Mouse (Mus musculus) gastrocnemius, postnatal 25 days (tissue): ENCODE measurements around the gene Cda. TPM values are rescaled to one million over a fixed set of nuclear protein-coding genes. Genes with fewer than 3 reads are reported as not detected.
"Not testable (repeated sequence)": the region's sequence is repeated elsewhere in the genome, so short reads cannot be mapped to it uniquely, and the experiment has no call there.

Experiments
- DNase-seq: peaks from one replicate; pipeline ENCODE4 v3.0.0; 2022
- total RNA-seq, 2 experiments: library from RNA; stranded (reverse); gene quantifications; 1 replicate in 1 of 2; 2 replicates in 1 of 2; pipeline ENCODE4 v1.2.3; 2021

Cda gene
- total RNA-seq, 2 experiments from 2014 or later = 0.82 to 1.2 TPM

DNA sequence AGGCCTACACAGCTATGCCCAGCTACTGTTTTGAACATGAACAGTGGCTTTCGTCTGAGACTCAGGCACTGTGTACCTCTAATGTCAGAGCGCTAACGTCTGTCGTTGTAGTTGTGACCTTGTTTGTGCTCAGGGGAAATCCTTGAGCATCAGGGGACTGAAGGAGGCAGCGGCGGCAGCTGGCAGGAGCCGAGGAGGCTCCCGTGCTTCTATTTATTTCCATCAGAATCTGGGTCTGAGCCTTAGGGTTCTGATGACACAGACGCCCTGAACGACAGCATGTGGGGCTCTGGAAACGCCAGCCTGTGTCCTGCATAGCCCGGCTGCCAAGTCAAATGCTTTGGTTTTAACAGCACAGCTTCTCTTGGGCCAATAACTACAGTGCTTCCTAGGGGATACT lies 32.8 kb downstream of the Cda start:
- DNase-seq = peak; percentile 50

DNA sequence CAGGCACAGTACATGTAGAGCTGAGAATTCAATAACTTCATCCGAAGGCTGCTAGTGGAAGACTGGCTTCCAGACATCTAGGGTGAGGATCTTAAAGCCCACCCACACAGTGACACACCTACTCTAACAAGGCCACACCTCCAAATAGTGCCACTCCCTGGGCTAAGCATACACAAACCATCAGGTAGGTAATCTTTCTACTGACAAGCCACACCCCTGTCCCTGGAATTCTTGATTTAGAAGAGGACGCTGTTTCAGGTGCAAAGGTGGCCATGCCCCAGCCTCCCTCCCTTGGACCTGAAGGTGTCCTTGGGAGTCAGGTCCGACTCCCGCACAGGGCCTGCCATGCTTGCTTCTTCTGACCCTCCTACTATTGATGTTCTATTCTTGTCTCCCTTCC lies 34.7 kb downstream of the Cda start:
- DNase-seq = no peak

DNA sequence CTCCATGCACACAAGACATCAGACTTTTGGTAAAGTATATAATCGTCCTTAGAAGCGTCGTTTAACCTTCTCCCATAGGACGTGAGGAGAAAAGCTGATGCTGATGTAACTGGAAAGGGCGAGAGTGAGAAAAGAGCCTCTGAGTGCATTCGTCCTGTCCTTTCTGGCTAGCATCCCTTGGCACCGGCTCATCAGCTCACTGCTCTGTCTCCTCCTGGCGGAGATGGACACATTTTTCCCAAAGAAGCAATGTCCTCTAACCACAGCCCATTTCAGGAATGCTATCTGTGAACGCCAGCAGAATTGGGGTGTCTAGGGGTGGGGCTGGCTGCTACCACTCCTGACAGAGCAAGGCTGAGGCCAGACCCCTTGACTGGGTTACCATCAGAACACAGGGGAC lies 36.1 kb downstream of the Cda start:
- peak; percentile 46 for DNase-seq

DNA sequence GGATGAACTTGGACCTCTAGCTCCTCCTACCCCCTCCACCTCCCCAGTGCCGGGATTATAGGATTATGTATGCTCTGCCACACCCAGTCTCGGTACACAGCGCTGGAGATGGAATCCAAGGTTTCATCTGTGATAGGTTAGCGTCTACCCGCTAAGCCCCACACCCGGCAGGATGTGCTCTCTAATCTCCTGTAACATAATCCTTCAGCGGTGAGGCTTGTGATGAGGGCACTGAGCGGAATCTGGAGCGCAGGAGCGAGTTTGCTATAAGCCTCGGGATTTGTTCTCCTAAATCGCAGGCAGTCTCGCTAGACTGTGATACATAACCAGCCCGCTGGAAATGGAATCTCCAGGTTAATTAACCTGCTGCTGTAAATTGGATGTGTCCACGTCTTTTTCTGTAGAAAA lies 37.5 kb downstream of the Cda start:
- DNase-seq = no peak

DNA sequence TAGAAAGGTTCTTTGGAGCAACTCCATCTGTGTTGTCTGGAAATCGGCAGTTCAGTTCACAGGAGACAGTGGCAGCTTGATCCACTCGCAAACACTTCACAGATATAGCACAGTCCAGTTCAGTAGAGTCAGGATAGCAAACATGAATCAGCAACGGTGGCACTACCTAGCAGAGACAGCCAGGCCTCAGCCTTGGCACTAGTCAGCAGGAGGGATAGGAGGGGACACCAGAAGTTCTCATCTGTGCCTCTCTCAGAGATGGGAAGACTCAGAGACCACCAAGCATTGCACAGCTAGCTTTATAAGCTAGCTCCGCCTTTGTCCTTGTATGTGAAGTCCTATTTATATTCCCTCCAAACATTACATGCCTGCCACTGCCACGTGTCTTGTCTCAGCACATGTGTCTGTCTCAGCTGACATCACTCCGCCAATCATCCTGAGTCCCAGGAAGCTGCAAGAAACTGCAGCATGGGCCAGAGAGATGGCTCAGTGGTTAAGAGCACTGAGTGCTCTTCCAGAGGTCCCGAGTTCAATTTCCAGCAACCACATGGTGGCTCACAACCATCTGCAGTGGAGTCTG lies 39.8 kb downstream of the Cda start:
- no peak for DNase-seq

DNA sequence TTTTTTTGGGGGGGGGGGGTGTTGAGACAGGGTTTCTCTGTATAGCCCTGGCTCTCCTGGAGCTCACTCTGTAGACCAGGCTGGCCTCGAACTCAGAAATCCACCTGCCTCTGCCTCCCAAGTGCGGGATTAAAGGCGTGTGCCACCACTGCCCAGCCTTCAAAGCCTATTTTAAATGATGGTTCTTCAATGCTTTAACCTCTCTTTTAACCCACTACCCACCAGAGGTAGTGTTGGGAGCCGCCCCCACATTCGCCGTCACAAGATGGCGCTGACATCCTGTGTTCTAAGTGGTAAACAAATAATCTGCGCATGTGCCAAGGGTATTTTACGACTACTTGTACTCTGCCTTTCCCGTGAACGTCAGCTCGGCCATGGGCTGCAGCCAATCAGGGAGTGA lies 40.6 kb downstream of the Cda start:
- DNase-seq = not testable (repeated sequence)

DNA sequence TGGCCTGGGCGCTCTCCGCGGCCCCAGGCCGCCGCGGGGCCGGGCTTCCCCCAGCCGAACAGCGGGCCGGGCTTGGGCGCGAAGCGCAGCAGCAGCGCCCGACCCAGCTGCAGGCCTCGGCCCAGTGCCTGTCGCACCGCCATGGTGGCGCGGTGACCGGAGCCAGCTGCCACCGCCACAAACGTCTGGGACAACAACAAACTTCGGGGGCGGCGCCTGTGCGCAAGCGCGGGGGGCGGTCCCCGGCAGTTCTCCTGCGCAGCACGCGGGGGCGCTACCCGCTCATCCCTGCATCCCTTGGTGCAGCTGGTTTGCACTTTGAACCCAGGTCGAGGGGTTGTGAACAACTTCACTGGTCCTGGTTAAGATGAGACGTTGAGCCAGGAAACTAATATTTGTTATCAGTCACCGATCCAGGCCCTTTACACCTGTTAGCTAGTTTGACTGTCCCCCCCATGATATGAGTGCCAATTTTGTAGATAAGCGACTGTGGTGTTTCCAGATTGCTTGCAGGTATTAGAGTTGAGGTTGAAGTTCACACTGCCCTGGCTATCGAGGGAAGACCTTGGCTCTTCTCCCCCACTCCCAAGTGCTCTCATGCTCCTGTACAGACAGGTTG lies 41.6 kb downstream of the Cda start, which contains the start of gene Pink1:
Gene Pink1, minus strand, starts transcription at position 231 of the 619 bp plus-strand sequence.
- DNase-seq = peak; percentile 92

DNA sequence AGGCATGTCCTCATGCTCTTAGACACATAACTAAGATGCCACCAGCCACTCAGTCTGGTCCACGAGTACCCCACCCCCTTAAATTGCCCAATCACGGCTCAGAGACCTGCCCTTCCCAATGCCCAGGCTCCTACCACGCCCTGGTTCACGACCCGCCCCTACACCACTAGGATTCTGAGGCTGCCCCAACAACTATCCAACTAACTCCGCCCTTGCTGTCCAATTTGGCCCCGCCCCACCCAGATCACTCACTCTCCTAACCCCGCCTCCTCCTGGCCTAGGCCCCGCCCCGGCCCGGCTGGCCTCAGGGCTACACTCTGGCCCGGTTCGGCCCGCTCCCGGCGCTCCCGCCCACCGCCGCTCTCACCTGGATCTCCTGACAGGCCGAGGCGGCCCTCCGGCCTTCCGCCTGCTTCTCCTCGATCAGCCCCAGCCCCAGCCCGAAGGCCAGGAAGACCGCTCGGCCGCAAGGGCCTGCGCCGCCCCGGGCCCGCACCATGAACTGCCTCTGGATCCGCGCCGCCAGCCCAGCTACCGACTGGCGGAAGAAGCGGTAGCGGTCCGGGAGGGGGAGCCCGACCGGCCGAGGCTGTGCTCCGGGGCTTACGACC lies 42.2 kb downstream of the Cda start:
- DNase-seq = peak; percentile 98

DNA sequence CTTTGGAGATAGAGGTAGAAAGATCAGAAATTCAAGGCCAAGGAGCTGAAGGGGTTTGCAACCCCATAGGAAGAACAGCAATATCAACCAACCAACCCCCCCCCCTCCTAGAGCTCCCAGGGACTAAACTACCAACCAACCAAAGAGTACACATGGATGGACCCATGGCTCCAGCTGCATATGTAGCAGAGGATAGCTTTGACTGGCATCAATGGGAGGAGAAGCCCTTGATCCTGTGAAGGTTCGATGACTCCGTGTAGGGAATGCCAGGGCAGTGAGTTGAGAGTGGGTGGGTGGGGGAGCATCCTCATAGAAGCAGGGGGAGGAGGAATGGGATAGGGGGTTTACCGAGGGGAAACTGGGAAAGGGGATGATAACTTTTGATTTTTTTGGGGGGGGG lies 43.3 kb downstream of the Cda start:
- no peak for DNase-seq

DNA sequence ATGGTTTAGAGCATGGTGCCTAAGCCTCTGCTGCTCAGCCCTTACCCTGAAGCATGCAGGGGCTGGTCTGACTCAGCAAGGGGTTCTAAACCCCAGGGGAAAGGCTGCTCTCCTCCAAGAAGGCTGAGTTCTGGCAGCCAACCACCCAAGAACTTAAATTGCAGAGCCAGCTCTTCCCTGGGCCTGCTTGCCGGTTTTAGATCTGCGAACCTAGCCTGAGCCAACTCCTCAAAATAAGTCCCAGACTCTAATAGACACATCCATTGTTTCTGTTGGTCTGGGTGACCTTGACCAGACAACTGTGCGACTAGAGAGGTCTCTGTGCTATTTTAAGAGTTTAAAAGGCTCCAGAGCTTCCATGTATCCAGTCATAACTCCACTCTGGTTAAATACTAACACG lies 44.0 kb downstream of the Cda start:
- no peak for DNase-seq

DNA sequence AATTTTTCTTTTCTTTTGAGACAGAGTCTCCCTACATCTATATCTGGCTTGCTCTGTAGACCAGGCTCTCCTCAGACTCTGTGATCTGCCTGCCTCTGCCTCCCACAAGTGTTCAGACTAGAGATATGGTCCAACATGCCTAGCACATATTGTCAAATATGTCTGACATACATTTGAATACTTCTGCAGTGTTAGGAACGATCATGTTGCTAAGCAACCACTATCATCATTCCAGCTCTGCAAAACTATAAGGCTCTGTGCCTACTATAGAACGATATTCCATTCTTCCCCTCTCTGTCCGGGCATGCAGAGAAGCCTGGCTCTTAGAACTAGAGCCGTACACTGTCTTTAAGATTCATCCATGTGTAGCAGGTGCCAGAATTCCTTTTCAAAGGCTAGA lies 45.1 kb downstream of the Cda start:
- no peak for DNase-seq

DNA sequence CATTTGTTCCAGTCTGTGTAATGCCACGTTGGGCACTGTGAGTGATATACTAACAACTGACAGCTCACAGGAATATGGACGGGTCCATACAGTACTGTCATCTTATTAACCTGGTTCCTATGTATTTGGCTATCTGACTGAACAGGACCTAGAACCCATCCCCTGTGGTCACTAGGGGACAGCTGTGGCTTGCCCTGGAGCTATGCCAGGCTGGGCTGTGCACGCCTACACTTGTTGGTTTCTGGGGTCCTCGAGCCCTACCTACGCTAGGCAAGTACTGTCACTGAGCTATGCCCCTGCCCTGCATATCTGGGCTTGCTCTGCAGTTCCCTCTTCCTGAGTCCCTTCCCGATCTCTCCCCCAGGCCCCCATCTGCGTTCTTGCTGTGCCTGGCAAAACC lies 46.3 kb downstream of the Cda start:
- no peak for DNase-seq

DNA sequence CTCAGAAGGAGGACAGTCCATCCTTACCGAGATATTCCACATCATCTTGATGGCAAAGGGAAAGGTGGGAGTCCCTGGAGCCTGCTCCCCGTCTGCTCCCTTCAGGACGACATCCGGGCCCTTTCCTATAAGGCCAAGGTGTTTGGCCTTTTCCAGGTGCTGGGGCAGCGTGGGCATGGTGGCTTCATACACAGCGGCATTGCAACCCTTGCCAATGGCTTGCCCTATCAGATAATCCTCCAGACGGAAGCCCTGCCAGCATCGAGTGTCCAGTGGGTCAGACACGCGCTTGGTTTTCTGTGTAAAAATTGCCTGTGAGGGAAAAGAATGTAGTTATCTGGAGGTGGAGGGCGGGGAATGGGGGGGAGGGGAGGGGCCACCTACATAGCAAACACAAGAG lies 47.1 kb downstream of the Cda start:
- DNase-seq = no peak

DNA sequence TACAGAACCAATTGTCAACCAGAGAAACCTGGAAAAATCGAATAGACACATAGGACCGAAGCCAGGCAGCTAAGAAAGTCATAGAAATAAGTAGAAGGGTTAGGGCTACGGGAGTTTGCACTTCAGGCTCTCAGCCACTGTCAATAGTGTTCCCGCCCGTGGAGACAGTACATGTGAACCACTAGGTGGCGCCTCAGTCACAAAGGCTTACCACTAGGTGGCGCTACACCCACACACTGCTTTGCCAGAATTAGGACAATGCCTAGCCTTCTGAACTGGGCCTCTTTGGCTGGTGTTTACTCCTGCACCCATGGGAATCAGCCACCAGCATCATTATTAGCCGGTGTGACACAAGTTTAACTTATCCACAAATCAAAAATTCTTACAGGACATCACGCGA lies 48.3 kb downstream of the Cda start:
- DNase-seq = peak; percentile 63

DNA sequence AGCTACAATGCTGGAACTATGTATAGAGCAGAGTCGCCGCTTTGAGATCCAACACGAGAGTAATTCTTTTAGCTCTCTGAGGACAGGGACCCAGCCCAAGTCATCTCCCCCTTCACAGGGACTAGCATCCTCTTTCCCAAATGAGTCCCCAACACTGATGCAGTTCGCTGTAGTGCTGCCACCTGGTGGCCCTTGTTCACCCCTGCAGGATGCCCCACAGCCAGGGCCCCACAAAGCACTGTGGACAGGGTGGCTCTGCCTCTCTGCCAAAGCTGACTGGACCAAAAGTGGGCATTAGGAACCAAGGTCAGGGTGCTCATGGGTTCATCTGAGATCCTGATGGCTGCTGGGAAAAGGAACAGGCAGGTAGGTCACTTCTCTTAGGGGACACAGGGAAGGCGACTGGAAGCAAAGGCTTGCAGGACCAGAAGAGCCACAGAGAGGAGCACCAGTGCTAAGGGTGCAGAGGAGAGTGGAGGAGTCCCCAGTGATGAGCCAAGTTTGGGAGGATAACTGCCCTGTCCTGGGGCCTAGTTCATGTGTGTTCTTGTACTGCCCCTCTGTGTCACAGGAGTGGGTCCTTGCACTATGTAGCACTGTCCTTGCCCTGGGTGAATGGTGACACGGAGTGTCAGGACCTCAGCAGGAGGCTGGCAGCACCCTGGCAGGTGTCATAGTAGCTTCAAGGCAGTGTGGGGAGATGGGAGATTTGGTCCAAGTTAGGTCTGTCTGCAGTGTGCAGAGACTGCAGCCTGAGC lies 49.1 kb downstream of the Cda start:
- DNase-seq = no peak

DNA sequence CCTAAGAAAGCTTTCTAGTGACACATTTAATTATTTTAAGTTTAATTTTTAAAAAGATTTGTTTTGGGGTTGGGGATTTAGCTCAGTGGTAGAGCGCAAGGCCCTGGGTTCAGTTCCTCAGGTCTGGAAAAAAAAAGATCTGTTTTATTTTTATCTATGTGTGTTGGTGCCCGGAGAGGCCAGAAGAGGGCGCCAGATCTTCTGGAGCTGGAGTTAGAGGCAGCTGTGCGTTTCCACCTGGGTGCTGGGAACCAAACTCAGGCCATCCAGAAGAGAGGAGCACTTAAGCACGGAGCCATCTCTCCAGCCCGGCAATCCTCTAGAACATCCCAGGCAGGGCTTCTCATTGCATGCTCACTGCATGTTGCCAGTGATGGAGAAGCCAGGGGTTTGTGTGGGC lies 51.4 kb downstream of the Cda start:
- DNase-seq = no peak

DNA sequence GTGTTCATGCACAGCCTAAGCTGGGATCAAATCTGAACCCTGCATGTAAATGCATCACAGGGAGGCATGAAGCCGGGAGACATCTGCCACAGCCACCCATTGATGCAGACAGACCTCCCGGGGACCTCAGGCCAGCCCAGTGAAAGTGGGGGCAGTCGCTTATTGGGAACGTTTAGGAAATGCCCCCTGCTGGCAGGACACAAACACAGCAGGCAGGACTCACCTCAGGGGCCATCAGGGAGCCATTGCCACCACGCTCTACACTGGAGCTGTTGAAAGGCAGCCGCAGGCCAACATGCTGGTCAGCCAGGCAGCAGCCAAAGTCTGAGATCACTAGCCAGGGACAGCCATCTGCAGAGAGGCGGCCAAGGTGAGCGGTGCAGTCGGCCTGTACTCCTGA lies 52.0 kb downstream of the Cda start:
- no peak for DNase-seq

DNA sequence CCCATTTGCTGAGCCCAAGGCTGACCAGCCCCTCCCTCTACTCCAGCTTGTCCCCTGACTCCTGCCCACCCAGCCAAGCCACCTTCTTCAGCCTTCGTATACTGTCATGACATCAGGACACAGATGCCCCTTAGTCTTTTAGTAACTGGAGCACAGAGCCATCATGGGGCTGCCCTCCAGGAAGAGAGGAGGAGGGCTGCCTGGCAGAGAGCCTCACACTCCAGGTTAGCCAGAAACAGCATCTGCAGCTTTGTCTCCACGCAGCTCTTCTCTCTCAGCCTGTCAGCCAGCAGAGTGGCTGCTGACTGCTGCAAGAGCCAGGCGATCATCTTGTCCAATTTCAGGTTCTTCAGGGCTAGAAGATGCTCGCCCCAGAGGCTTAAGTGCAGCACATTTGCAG lies 54.0 kb downstream of the Cda start:
- DNase-seq = no peak

DNA sequence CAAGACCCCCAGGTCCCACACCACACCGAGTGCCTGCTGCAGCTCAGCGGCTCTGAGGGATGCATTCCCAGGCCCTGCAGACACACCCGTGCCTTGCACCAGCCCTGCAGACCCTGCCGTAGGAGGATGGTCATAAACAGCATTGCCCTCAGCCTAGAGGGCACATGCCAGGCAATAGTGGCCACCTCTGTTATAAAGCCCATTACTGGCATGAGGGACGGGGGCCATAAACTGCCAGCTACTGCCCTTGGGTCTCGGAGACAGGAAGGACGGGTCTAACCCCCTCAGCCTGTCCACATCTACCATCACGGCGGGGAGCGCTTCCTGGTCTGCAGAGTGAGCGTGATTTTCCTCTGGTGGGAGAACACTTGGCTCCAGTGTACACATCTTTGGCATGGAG lies 54.8 kb downstream of the Cda start:
- no peak for DNase-seq

DNA sequence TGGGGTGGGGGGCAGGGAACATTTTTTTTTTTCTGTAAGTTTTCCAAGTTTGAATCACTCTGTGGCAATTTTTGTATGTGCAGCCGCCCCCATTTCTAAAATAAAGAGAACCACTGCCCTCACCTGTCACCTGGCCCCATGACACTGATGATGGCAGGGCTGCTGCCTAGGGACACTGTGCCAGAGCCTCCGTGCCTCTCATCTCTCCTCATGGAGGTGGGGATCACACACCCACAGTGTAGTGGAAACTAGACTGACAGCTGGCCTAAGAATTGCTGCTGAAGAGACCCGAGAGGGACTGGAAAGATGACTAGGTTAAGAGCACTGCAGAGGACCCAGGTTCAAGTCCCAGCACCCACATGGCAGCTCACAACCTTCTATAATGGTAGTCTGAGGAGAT lies 55.7 kb downstream of the Cda start:
- DNase-seq = no peak

DNA sequence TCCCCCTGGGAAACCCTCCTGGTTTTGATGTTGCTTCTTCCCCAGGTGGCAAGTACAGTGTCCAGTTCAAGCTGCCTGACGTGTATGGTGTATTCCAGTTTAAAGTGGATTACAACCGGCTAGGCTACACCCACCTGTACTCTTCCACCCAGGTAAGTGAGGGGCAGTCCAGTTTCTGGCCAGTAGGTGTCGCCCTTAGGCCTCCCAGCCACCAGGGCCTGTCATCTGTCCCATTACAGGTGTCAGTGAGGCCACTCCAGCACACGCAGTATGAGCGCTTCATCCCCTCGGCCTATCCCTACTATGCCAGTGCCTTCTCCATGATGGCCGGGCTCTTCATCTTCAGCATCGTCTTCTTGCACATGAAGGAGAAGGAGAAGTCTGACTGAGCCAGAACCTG lies 56.2 kb downstream of the Cda start:
- DNase-seq = no peak

DNA sequence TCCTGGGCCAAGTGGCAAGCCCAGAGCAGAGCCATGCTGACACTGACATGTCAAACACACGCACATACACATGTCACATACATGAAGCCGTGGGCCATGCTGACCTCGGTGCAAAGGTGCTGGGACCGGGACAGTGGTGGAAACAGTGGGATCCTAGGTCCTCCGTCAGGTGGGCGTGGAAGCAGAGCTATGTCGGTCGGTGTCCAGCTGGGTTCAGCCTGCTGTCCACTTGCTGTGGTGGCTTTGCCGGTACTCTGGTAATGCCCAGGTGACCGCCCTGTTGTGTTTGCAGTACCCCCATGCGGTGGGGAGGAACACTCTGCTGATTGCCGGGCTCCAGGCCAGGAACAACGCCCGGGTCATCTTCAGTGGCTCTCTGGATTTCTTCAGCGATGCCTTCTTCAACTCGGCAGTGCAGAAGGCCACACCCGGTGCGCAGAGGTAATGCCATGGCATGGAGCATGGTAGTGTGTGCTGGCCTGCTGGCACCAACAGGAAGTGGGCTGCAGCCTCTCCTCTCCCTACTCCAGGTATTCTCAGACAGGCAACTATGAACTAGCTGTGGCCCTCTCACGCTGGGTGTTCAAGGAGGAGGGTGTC lies 57.4 kb downstream of the Cda start:
- no peak for DNase-seq

DNA sequence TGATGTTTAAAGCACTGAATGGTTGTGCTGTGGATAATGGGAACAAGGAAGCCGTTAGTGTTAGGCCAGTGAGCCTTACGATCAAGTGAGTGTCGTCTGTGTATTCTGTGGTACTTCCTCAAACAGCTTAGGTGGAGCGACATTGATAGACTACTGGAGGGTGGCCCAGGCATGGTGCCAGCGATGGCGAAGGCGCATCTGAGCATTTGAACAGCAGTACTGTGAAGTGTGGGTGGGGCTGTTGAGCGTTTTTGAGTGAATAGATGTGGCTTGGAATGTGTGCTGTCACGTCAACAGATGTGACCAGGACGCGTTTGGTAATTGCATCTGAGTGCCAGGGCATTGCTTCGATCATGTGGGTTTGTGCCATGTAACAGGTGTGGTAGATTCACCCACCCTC lies 60.1 kb downstream of the Cda start:
- no peak for DNase-seq
